Mouse (Mus musculus) A20 (cell line): ENCODE measurements around the gene Gm6525.

Source experiments
- DNase-seq: peaks from one replicate; pipeline ENCODE4 v3.0.0-alpha.2; 2011; ENCODE audit warnings: low read depth, low spot score

Gm6525 gene

GRCm38 (mm10) chr3:84173581-84174154 lies at the start of gene Gm6525:
TSS of gene Gm6525 (plus strand) at chr3:84174104.
- no peak for DNase-seq

- DNase-seq, result no peak
Measured at GRCm38 (mm10) chr3:84125704-84126289, 48.1 kb upstream of the Gm6525 start.

- peak; percentile 71 for DNase-seq
Measured at GRCm38 (mm10) chr3:84126721-84127120, 47.2 kb upstream of the Gm6525 start.

- DNase-seq, result no peak
Measured at GRCm38 (mm10) chr3:84127431-84127830, 46.5 kb upstream of the Gm6525 start.

- DNase-seq, result no peak
Measured at GRCm38 (mm10) chr3:84128871-84129870, 44.7 kb upstream of the Gm6525 start.

- no peak for DNase-seq
Measured at GRCm38 (mm10) chr3:84130776-84131175, 43.1 kb upstream of the Gm6525 start.

GRCm38 (mm10) chr3:84131369-84131768 lies 42.5 kb upstream of the Gm6525 start:
- DNase-seq, result no peak

- DNase-seq, result no peak
Measured at GRCm38 (mm10) chr3:84135387-84135786, 38.5 kb upstream of the Gm6525 start.

GRCm38 (mm10) chr3:84135933-84136332 lies 38.0 kb upstream of the Gm6525 start:
- DNase-seq, result no peak

GRCm38 (mm10) chr3:84136509-84136908 lies 37.4 kb upstream of the Gm6525 start:
- DNase-seq, result no peak

- DNase-seq, result no peak
Measured at GRCm38 (mm10) chr3:84140947-84141346, 33.0 kb upstream of the Gm6525 start.

GRCm38 (mm10) chr3:84149831-84150230 lies 24.1 kb upstream of the Gm6525 start:
- DNase-seq, result no peak

- DNase-seq, result peak; percentile 73
Measured at GRCm38 (mm10) chr3:84154721-84155141, 19.2 kb upstream of the Gm6525 start.

GRCm38 (mm10) chr3:84155146-84155545 lies 18.8 kb upstream of the Gm6525 start:
- peak; percentile 91 for DNase-seq

GRCm38 (mm10) chr3:84155558-84156006 lies 18.3 kb upstream of the Gm6525 start, which contains the start of gene Mnd1:
TSS of gene Mnd1 (minus strand) at chr3:84155786.
- DNase-seq, result peak; percentile 98

GRCm38 (mm10) chr3:84156105-84156504 lies 17.8 kb upstream of the Gm6525 start:
- no peak for DNase-seq

GRCm38 (mm10) chr3:84157011-84157410 lies 16.9 kb upstream of the Gm6525 start:
- DNase-seq, result no peak

- no peak for DNase-seq
Measured at GRCm38 (mm10) chr3:84157559-84158350, 16.1 kb upstream of the Gm6525 start.

GRCm38 (mm10) chr3:84165391-84165790 lies 8.5 kb upstream of the Gm6525 start:
- no peak for DNase-seq

- DNase-seq, result no peak
Measured at GRCm38 (mm10) chr3:84166073-84166472, 7.8 kb upstream of the Gm6525 start.

- DNase-seq, result no peak
Measured at GRCm38 (mm10) chr3:84168943-84169342, 5.0 kb upstream of the Gm6525 start.
